Mouse (Mus musculus) CH12.LX (cell line): ENCODE measurements at regions not wholly inside any gene's neighbourhood (a gene's known extent, or its start where the extent isn't known, plus 50 kb on each side); places are given as distances from the start of the nearest gene placed in this dataset.

Source experiments
- DNase-seq: peaks from one replicate; pipeline ENCODE4 v3.0.0-alpha.2; 2013; ENCODE audit errors: extremely low read depth
- H3K27ac ChIP-seq: 2 replicates; pipeline ENCODE4 v1.5.1; 2012; ENCODE audit warnings: low read depth, mild to moderate bottlenecking, control low read depth, moderate library complexity; ENCODE audit not compliant: insufficient read depth
- H3K27me3 ChIP-seq: replicated peaks from 2 replicates; pipeline ENCODE3; 2012; ENCODE audit warnings: inconsistent platforms
- H3K36me3 ChIP-seq, 2 experiments: replicated peaks in 1 of 2; 2 replicates each; pipeline versions ENCODE3 to v1.6.1; 2012; ENCODE audit warnings: inconsistent platforms in 1 of 2, low read length in 1 of 2, mild to moderate bottlenecking in 1 of 2, mixed read lengths in 1 of 2, moderate library complexity in 1 of 2; ENCODE audit not compliant: control insufficient read depth in 1 of 2, insufficient read depth in 1 of 2
- H3K4me1 ChIP-seq, 2 experiments: 2 replicates each; pipeline ENCODE4 v1.6.1; 2012; ENCODE audit warnings: inconsistent platforms in 1 of 2, moderate library complexity in 1 of 2; ENCODE audit not compliant: insufficient read depth in 2 of 2, control insufficient read depth in 1 of 2
- H3K4me2 ChIP-seq: 2 replicates; pipeline ENCODE4 v1.6.1; 2012; ENCODE audit warnings: low read depth, mild to moderate bottlenecking, control low read depth; ENCODE audit not compliant: poor library complexity, insufficient read depth, severe bottlenecking
- H3K4me3 ChIP-seq, 3 experiments: fragments of 150-350 bp in 1 of 3; sonication (generic) in 1 of 3; replicated peaks in 1 of 3; 2 replicates each; pipeline versions ENCODE3 to v1.5.1; 2011 to 2012; ENCODE audit warnings: low read depth in 2 of 3, low read length in 2 of 3, mild to moderate bottlenecking in 2 of 3, moderate library complexity in 2 of 3, control low read depth in 1 of 3, improper control_type of control experiment in 1 of 3, inconsistent platforms in 1 of 3, mixed read lengths in 1 of 3; ENCODE audit not compliant: poor library complexity in 1 of 3
- H3K79me2 ChIP-seq: replicated peaks from 2 replicates; pipeline ENCODE4 v1.6.1; 2012; ENCODE audit warnings: mild to moderate bottlenecking, moderate library complexity; ENCODE audit not compliant: control insufficient read depth, poor library complexity, insufficient read depth, severe bottlenecking; ENCODE audit errors: extremely low read depth
- H3K9ac ChIP-seq: 2 replicates; pipeline ENCODE4 v1.6.1; 2012; ENCODE audit warnings: low read depth, mild to moderate bottlenecking, control low read depth, moderate library complexity; ENCODE audit not compliant: insufficient read depth
- H3K9me3 ChIP-seq: replicated peaks from 2 replicates; pipeline ENCODE3; 2012; ENCODE audit warnings: low read length, inconsistent platforms, mixed read lengths
- CHD1 ChIP-seq: IDR thresholded peaks from 2 replicates; pipeline ENCODE4 v1.6.1; 2012; ENCODE audit warnings: low read depth, low read length, improper control_type of control experiment, inconsistent platforms
- CHD2 ChIP-seq: IDR thresholded peaks from 2 replicates; pipeline ENCODE4 v1.6.1; 2011; ENCODE audit warnings: low read length, improper control_type of control experiment
- CTCF ChIP-seq, 2 experiments: IDR thresholded peaks in 1 of 2; conservative IDR thresholded peaks in 1 of 2; 2 replicates each; pipeline ENCODE4 v1.5.1; 2011 to 2012; ENCODE audit warnings: low read depth in 2 of 2, low read length in 2 of 2, improper control_type of control experiment in 1 of 2, inconsistent platforms in 1 of 2, mild to moderate bottlenecking in 1 of 2, moderate library complexity in 1 of 2
- E2F4 ChIP-seq: IDR thresholded peaks from 2 replicates; pipeline ENCODE4 v1.6.1; 2011; ENCODE audit warnings: low read depth, low read length, improper control_type of control experiment; ENCODE audit not compliant: insufficient replicate concordance
- ELF1 ChIP-seq: IDR thresholded peaks from 2 replicates; pipeline ENCODE4 v1.6.1; 2014; ENCODE audit warnings: low read depth, mild to moderate bottlenecking, inconsistent platforms, low read length, improper control_type of control experiment
- EP300 ChIP-seq: IDR thresholded peaks from 2 replicates; pipeline ENCODE4 v1.6.1; 2011; ENCODE audit warnings: low read length, improper control_type of control experiment
- ETS1 ChIP-seq: conservative IDR thresholded peaks from 2 replicates; pipeline ENCODE4 v1.6.1; 2012; ENCODE audit warnings: low read depth, mild to moderate bottlenecking, inconsistent platforms, low read length, improper control_type of control experiment, moderate library complexity
- GABPA ChIP-seq: IDR thresholded peaks from 2 replicates; pipeline ENCODE4 v1.6.1; 2012; ENCODE audit warnings: low read depth, low read length, improper control_type of control experiment, inconsistent platforms; ENCODE audit not compliant: insufficient replicate concordance
- IRF4 ChIP-seq: IDR thresholded peaks from 2 replicates; pipeline ENCODE4 v1.6.1; 2014; ENCODE audit warnings: low read depth, mild to moderate bottlenecking, inconsistent platforms, low read length, improper control_type of control experiment
- JUND ChIP-seq: conservative IDR thresholded peaks from 2 replicates; pipeline ENCODE4 v1.6.1; 2011; ENCODE audit warnings: low read depth, low read length, improper control_type of control experiment
- KAT2A ChIP-seq: IDR thresholded peaks from 2 replicates; pipeline ENCODE4 v1.6.1; 2012; ENCODE audit warnings: low read length, improper control_type of control experiment, inconsistent platforms; ENCODE audit not compliant: insufficient replicate concordance
- MAX ChIP-seq: IDR thresholded peaks from 2 replicates; pipeline ENCODE4 v1.6.1; 2011; ENCODE audit warnings: low read length, improper control_type of control experiment
- MXI1 ChIP-seq: IDR thresholded peaks from 2 replicates; pipeline ENCODE4 v1.6.1; 2011; ENCODE audit warnings: mild to moderate bottlenecking, low read depth, low read length, improper control_type of control experiment
- NELFE ChIP-seq: IDR thresholded peaks from 2 replicates; pipeline ENCODE4 v1.6.1; 2011; ENCODE audit warnings: low read depth, low read length, improper control_type of control experiment
- PAX5 ChIP-seq: IDR thresholded peaks from 2 replicates; pipeline ENCODE4 v1.6.1; 2012; ENCODE audit warnings: low read length, inconsistent platforms, mixed read lengths
- RAD21 ChIP-seq: IDR thresholded peaks from 2 replicates; pipeline ENCODE4 v1.6.1; 2011; ENCODE audit warnings: low read depth, mild to moderate bottlenecking, low read length, improper control_type of control experiment, moderate library complexity
- RCOR1 ChIP-seq: conservative IDR thresholded peaks from 2 replicates; pipeline ENCODE4 v1.6.1; 2012; ENCODE audit warnings: low read depth, mild to moderate bottlenecking, inconsistent platforms, low read length, improper control_type of control experiment
- TCF12 ChIP-seq: IDR thresholded peaks from 2 replicates; pipeline ENCODE4 v1.6.1; 2014; ENCODE audit warnings: low read depth, mild to moderate bottlenecking, inconsistent platforms, low read length, improper control_type of control experiment
- UBTF ChIP-seq: IDR thresholded peaks from 2 replicates; pipeline ENCODE4 v1.6.1; 2012; ENCODE audit warnings: low read depth, mild to moderate bottlenecking, inconsistent platforms, low read length, improper control_type of control experiment, moderate library complexity
- USF1 ChIP-seq: IDR thresholded peaks from 2 replicates; pipeline ENCODE4 v1.6.1; 2014; ENCODE audit warnings: low read depth, mild to moderate bottlenecking, inconsistent platforms, low read length, improper control_type of control experiment
- USF2 ChIP-seq: conservative IDR thresholded peaks from 2 replicates; pipeline ENCODE4 v1.6.1; 2011; ENCODE audit warnings: low read depth, low read length, improper control_type of control experiment
- ZC3H11A ChIP-seq: IDR thresholded peaks from 2 replicates; pipeline ENCODE4 v1.6.1; 2012; ENCODE audit warnings: low read depth, mild to moderate bottlenecking, inconsistent platforms, low read length, improper control_type of control experiment
- dilution Hi-C: fragments of 300-500 bp; cut with MboI; formaldehyde crosslinking; loops from 2 replicates; pipeline ENCODE4 v1.14.3; 2020; ENCODE audit warnings: low sequenced_read_pairs; ENCODE audit not compliant: extremely low pct_unique_long_range_greater_than_20kb, extremely low pct_ligation_motif_present
- in situ Hi-C: fragments of 300-500 bp; cut with MboI; formaldehyde crosslinking; loops from 3 replicates; pipeline ENCODE4 v1.14.3; 2019; ENCODE audit warnings: low sequenced_read_pairs, low pct_ligation_motif_present, low pct_unique_long_range_greater_than_20kb, mixed read lengths

- Histone ChIP-seq H3K9me3 (no peaks in the 10 kb centered on the region), H3K27me3 (peaks cover 2% of the 10 kb centered on the region), H3K4me1 (no peaks in the 10 kb centered on the region), H3K9ac (no peak overlapping the region), H3K4me2 (no peak overlapping the region), H3K79me2 (no peaks in the 10 kb centered on the region), H3K4me3 (no peak overlapping the region), H3K27ac (no peak overlapping the region), H3K36me3 (no peaks in the 10 kb centered on the region)
- peak; percentile 94 for TF ChIP-seq ETS1
- TF ChIP-seq IRF4 = 0 out of 2 replicates have a peak, but pooled peaks have one; percentile 17
- no peak for TF ChIP-seq JUND
- in situ Hi-C loops = no loop called here
- dilution Hi-C loops = no loop called here
- DNase-seq = no peak
Measured at GRCm38 (mm10) chr11:48499057-48499456, 301.1 kb upstream of the Rack1 start.

GRCm38 (mm10) chr11:48488308-48488707 is 311.8 kb upstream of the Rack1 start:
- TF ChIP-seq GABPA = no peak
- TF ChIP-seq MAX = no peak
- no peak for TF ChIP-seq NELFE
- no peak for TF ChIP-seq KAT2A
- TF ChIP-seq UBTF = no peak
- no peak for TF ChIP-seq USF1
- no peak for TF ChIP-seq CTCF (conservative IDR thresholded peaks at IDR 0.05 in 1 of 2, IDR thresholded peaks at IDR 0.05 in 1 of 2; ENCODE audit: low read depth in 2 of 2, low read length in 2 of 2)
- no peak for TF ChIP-seq EP300
- TF ChIP-seq JUND = no peak
- TF ChIP-seq MXI1 = no peak
- TF ChIP-seq CHD1 = no peak
- Histone ChIP-seq H3K9me3 (no peaks in the 10 kb centered on the region), H3K4me3 (no peak overlapping the region), H3K79me2 (no peaks in the 10 kb centered on the region), H3K9ac (no peak overlapping the region), H3K27me3 (peaks cover 2% of the 10 kb centered on the region), H3K27ac (no peak overlapping the region), H3K36me3 (no peaks in the 10 kb centered on the region), H3K4me2 (no peak overlapping the region), H3K4me1 (0 out of 4 replicates have a peak, but pooled peaks cover 0 to 2% of the 10 kb centered on the region in 2 experiments)
- dilution Hi-C loops = no loop called here
- no peak for DNase-seq
- in situ Hi-C loops = no loop called here

GRCm38 (mm10) chr11:48464036-48464435 is 336.1 kb upstream of the Rack1 start:
- H3K27me3 ChIP-seq = no peaks in the 10 kb centered on the region
- H3K36me3 ChIP-seq = no peaks in the 10 kb centered on the region
- dilution Hi-C loops (no loop called here), in situ Hi-C loops (no loop called here)
- no peak overlapping the region for H3K9ac ChIP-seq
- H3K4me2 ChIP-seq = no peak overlapping the region
- no peak for DNase-seq
- H3K9me3 ChIP-seq = no peaks in the 10 kb centered on the region
- no peaks in the 10 kb centered on the region for H3K79me2 ChIP-seq
- TF ChIP-seq RAD21 (no peak), PAX5 (no peak), USF2 (no peak), MXI1 (no peak), RCOR1 (no peak), KAT2A (no peak), EP300 (no peak), MAX (no peak), NELFE (no peak), CHD2 (no peak), ZC3H11A (no peak), TCF12 (no peak), ELF1 (no peak), E2F4 (no peak)
- H3K4me1 ChIP-seq = no peaks in the 10 kb centered on the region
- H3K4me3 ChIP-seq = no peak overlapping the region
- H3K27ac ChIP-seq = no peak overlapping the region
